ENCODE assay signal across 26 mouse cellular contexts in the genomic region with DNA sequence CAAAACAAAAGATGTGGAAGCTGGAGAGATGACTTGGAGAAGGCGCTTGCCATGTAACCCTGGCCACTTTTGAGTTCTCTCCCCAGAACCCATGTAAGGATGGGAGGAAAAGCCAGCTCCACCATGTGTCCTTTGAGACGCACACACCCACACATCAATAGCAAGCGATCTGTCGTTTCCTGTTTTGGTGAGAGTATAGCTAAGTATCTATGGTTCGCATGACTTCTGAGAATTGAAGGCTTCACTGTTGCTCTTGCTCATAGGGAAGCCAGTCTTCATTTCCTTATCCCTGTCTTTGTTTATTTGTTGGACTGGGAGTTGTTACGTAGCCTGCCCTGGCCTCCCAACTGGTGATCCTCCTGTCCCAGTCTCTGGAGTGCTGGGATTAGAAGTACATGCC. TPM values are rescaled to one million over a fixed set of nuclear protein-coding genes. Genes with fewer than 3 reads are reported as not detected.
DNase-seq lines count a peak whose midpoint lies in the region; ATAC-seq and TF ChIP-seq lines count a peak whose summit lies in the region.
"Had no signal": no experiment of that assay in that cellular context is flagged by ENCODE, and none has a peak within 500 bp of the region (broad histone marks: within the 10 kb centered on the region; RNA-seq: fewer than 3 reads in every experiment).

No protein-coding gene starts in this region.

- no peak for TF ChIP-seq EP300 in heart, adult 2 months (IDR thresholded peaks at IDR 0.05; ENCODE audit: insufficient read depth, low read depth, low read length)

- intact Hi-C loops in left cerebral cortex, postnatal 4 days (cut with DNase I), result no loop called here
- intact Hi-C loops in heart, adult 2 months (cut with DNase I), result no loop called here

- no peaks in the 10 kb centered on the region for H3K79me2 ChIP-seq in heart, adult 2 months (replicated peaks; ENCODE audit: control insufficient read depth, insufficient read depth, low read length)

- TF ChIP-seq POLR2A in heart, adult 2 months (IDR thresholded peaks at IDR 0.05; ENCODE audit: insufficient read depth, low read depth, low read length), result no peak

- H3K4me3 ChIP-seq in hindbrain, embryonic 13.5 days, result no peak overlapping the region
- H3K4me3 ChIP-seq in hindbrain, embryonic 14.5 days (replicated peaks; ENCODE audit: low read length), result no peak overlapping the region
- no peak overlapping the region for H3K4me3 ChIP-seq in heart, adult 2 months
- no peak overlapping the region for H3K4me3 ChIP-seq in heart, embryonic 10.5 days
- H3K4me3 ChIP-seq: embryonic facial prominence, embryonic 10.5 days; embryonic facial prominence, embryonic 13.5 days; erythroblast, embryonic 14.5 days; forebrain, embryonic 12.5 days; forebrain, embryonic 15.5 days; hindbrain, embryonic 12.5 days; intestine, embryonic 15.5 days had no signal

- no peaks in the 10 kb centered on the region for H3K4me1 ChIP-seq in hindbrain, embryonic 13.5 days (replicated peaks)
- H3K4me1 ChIP-seq in hindbrain, embryonic 14.5 days (replicated peaks; ENCODE audit: control insufficient read depth, insufficient read depth, low read length), result no peaks in the 10 kb centered on the region
- H3K4me1 ChIP-seq in heart, adult 2 months (ENCODE audit: control insufficient read depth, insufficient read depth, low read length), result no peaks in the 10 kb centered on the region
- no peaks in the 10 kb centered on the region for H3K4me1 ChIP-seq in heart, embryonic 10.5 days
- H3K4me1 ChIP-seq: embryonic facial prominence, embryonic 10.5 days; embryonic facial prominence, embryonic 13.5 days; forebrain, embryonic 12.5 days; forebrain, embryonic 15.5 days; hindbrain, embryonic 12.5 days; intestine, embryonic 15.5 days had no signal

- peaks cover 2% of the 10 kb centered on the region; the same call in 1 of the 2 replicates for H3K9me3 ChIP-seq in hindbrain, embryonic 13.5 days
- H3K9me3 ChIP-seq in hindbrain, embryonic 14.5 days (ENCODE audit: control insufficient read depth, low read length), result no peaks in the 10 kb centered on the region
- H3K9me3 ChIP-seq in heart, embryonic 10.5 days, result no peaks in the 10 kb centered on the region
- H3K9me3 ChIP-seq: embryonic facial prominence, embryonic 13.5 days; forebrain, embryonic 12.5 days; forebrain, embryonic 15.5 days; hindbrain, embryonic 12.5 days; intestine, embryonic 15.5 days had no signal

- peaks cover 89% of the 10 kb centered on the region for H3K36me3 ChIP-seq in hindbrain, embryonic 13.5 days
- peaks cover 95% of the 10 kb centered on the region for H3K36me3 ChIP-seq in hindbrain, embryonic 14.5 days (replicated peaks; ENCODE audit: control insufficient read depth, insufficient read depth)
- no peaks in the 10 kb centered on the region for H3K36me3 ChIP-seq in heart, adult 2 months (ENCODE audit: control insufficient read depth, insufficient read depth, low read length)
- H3K36me3 ChIP-seq in heart, embryonic 10.5 days, result peaks cover 94% of the 10 kb centered on the region

- H3K27ac ChIP-seq in hindbrain, embryonic 13.5 days, result no peak overlapping the region
- no peak overlapping the region for H3K27ac ChIP-seq in hindbrain, embryonic 14.5 days
- no peak overlapping the region for H3K27ac ChIP-seq in heart, adult 2 months
- no peak overlapping the region for H3K27ac ChIP-seq in heart, embryonic 10.5 days
- H3K27ac ChIP-seq: embryonic facial prominence, embryonic 10.5 days; embryonic facial prominence, embryonic 13.5 days; forebrain, embryonic 12.5 days; forebrain, embryonic 15.5 days; hindbrain, embryonic 12.5 days; hindbrain, postnatal 0 days; intestine, embryonic 15.5 days had no signal

- no peak for TF ChIP-seq CTCF in heart, adult 2 months (IDR thresholded peaks at IDR 0.05)

- 91% methylated on average over 6 of the region's 6 CpGs for WGBS in hindbrain, embryonic 13.5 days
- 98% methylated on average over 6 of the region's 6 CpGs for WGBS in hindbrain, embryonic 14.5 days
- WGBS in heart, adult 2 months, result 83% methylated on average over 6 of the region's 6 CpGs
- 97% methylated on average over 6 of the region's 6 CpGs for WGBS in heart, embryonic 10.5 days

- H3K9ac ChIP-seq in hindbrain, embryonic 13.5 days, result 0 out of 2 replicates have a peak overlapping the region, but pooled peaks have one; percentile 8
- no peak overlapping the region for H3K9ac ChIP-seq in hindbrain, embryonic 14.5 days
- H3K9ac ChIP-seq in heart, adult 2 months (ENCODE audit: low read depth, low read length), result no peak overlapping the region
- H3K9ac ChIP-seq: embryonic facial prominence, embryonic 13.5 days; forebrain, embryonic 12.5 days; forebrain, embryonic 15.5 days; hindbrain, embryonic 12.5 days; intestine, embryonic 15.5 days had no signal

- no peak for ATAC-seq in hindbrain, embryonic 13.5 days (ENCODE audit: low FRiP score)
- ATAC-seq in hindbrain, embryonic 14.5 days (ENCODE audit: low FRiP score), result no peak
- peak; percentile 85 for ATAC-seq in inflammation-experienced regulatory T-cells, adult 6 months
- ATAC-seq: forebrain, embryonic 15.5 days; hindbrain, postnatal 0 days; intestine, embryonic 15.5 days; Patski had no signal

- DNase-seq in hindbrain, embryonic 14.5 days (ENCODE audit: low spot score), result no peak
- peak; percentile 58 for DNase-seq in CD4-positive helper T cell, adult 2 months (ENCODE audit: low read depth, low spot score)
- peak; percentile 39 for DNase-seq in T-cell, adult 2 months (ENCODE audit: low spot score)
- DNase-seq in left cerebral cortex, postnatal 4 days, result no peak
- no peak for DNase-seq in heart, adult 2 months
- no peak for DNase-seq in heart, embryonic 10.5 days (ENCODE audit: low spot score)
- DNase-seq: adrenal gland, adult 8-10 months; adrenal gland, postnatal 25 days; cerebellum, adult 11-12 months; cerebellum, adult 8-10 months; cerebellum, postnatal 10 days; cerebellum, postnatal 36 days; gastrocnemius, postnatal 25 days; heart, adult 18-20 months had no signal

- H3K4me2 ChIP-seq in hindbrain, embryonic 13.5 days, result no peak overlapping the region
- no peak overlapping the region for H3K4me2 ChIP-seq in hindbrain, embryonic 14.5 days (replicated peaks)
- H3K4me2 ChIP-seq: embryonic facial prominence, embryonic 13.5 days; forebrain, embryonic 12.5 days; forebrain, embryonic 15.5 days; heart, embryonic 11.5 days; hindbrain, embryonic 12.5 days; intestine, embryonic 15.5 days had no signal

- H3K27me3 ChIP-seq in hindbrain, embryonic 13.5 days, result no peaks in the 10 kb centered on the region
- H3K27me3 ChIP-seq in hindbrain, embryonic 14.5 days (ENCODE audit: control insufficient read depth, insufficient read depth, low read length), result no peaks in the 10 kb centered on the region
- no peaks in the 10 kb centered on the region for H3K27me3 ChIP-seq in heart, adult 2 months (ENCODE audit: control insufficient read depth, insufficient read depth, low read length)
- H3K27me3 ChIP-seq in heart, embryonic 10.5 days (ENCODE audit: insufficient read depth, poor library complexity, severe bottlenecking), result no peaks in the 10 kb centered on the region
- H3K27me3 ChIP-seq: embryonic facial prominence, embryonic 13.5 days; forebrain, embryonic 12.5 days; forebrain, embryonic 15.5 days; hindbrain, embryonic 12.5 days; intestine, embryonic 15.5 days; Patski had no signal

RNA-seq across cellular contexts. Expression of a gene that starts 20.2 kb away (rescaled TPM):
- 67.5 and 70.8 TPM in 2 replicates for polyA plus RNA-seq in hindbrain, embryonic 13.5 days (2015; fragmentation: Nextera tagmentation; extraction: Ambion mirVana)
- 96.0 and 101 TPM in 2 replicates for polyA plus RNA-seq in hindbrain, embryonic 14.5 days (2014; fragmentation: Nextera tagmentation; extraction: Ambion mirVana)
- 10 to 100 TPM in 2 of 3 experiments, 1 to 10 TPM in 1; 9.8 to 15.8 (median 15.6) TPM for polyA plus RNA-seq in inflammation-experienced regulatory T-cells, adult 6 months (2017; shearing (Covaris generic))
- total RNA-seq in left cerebral cortex, postnatal 4 days (2021), result 100 to 1,000 TPM; 101 TPM
- 10 to 100 TPM; 39.4 to 42.2 TPM for total RNA-seq in heart, adult 2 months (2021)
- polyA plus RNA-seq in heart, adult 2 months (2012; rRNA removed), result 22.1 and 52.1 TPM in 2 replicates
- 61.1 and 61.3 TPM in 2 replicates for polyA plus RNA-seq in heart, embryonic 10.5 days (2016; fragmentation: Nextera tagmentation; extraction: Ambion mirVana)

RNA-seq across cellular contexts. Expression of a gene that starts 37.9 kb away (rescaled TPM):
- polyA plus RNA-seq in hindbrain, embryonic 13.5 days (2015; fragmentation: Nextera tagmentation; extraction: Ambion mirVana), result 29.6 and 30.6 TPM in 2 replicates
- 24.8 and 25.6 TPM in 2 replicates for polyA plus RNA-seq in hindbrain, embryonic 14.5 days (2014; fragmentation: Nextera tagmentation; extraction: Ambion mirVana)
- 10 to 100 TPM; 62.3 to 67.3 (median 64.0) TPM for polyA plus RNA-seq in inflammation-experienced regulatory T-cells, adult 6 months (2017; shearing (Covaris generic))
- total RNA-seq in left cerebral cortex, postnatal 4 days (2021), result 10 to 100 TPM; 49.7 to 50.2 TPM
- 10 to 100 TPM; 20.8 to 21.1 TPM for total RNA-seq in heart, adult 2 months (2021)
- polyA plus RNA-seq in heart, adult 2 months (2012; rRNA removed), result 7.9 and 14.8 TPM in 2 replicates
- 26.8 and 36.4 TPM in 2 replicates for polyA plus RNA-seq in heart, embryonic 10.5 days (2016; fragmentation: Nextera tagmentation; extraction: Ambion mirVana)

RNA-seq across cellular contexts. Expression of a gene that starts 41.7 kb away (rescaled TPM):
- polyA plus RNA-seq in hindbrain, embryonic 13.5 days (2015; fragmentation: Nextera tagmentation; extraction: Ambion mirVana), result 141 and 142 TPM in 2 replicates
- 144 and 145 TPM in 2 replicates for polyA plus RNA-seq in hindbrain, embryonic 14.5 days (2014; fragmentation: Nextera tagmentation; extraction: Ambion mirVana)
- 10 to 100 TPM; 22.4 to 29.0 (median 26.0) TPM for polyA plus RNA-seq in inflammation-experienced regulatory T-cells, adult 6 months (2017; shearing (Covaris generic))
- 10 to 100 TPM; 58.7 to 59.5 TPM for total RNA-seq in left cerebral cortex, postnatal 4 days (2021)
- total RNA-seq in heart, adult 2 months (2021), result 10 to 100 TPM; 39.4 to 47.1 TPM
- 29.1 and 37.5 TPM in 2 replicates for polyA plus RNA-seq in heart, adult 2 months (2012; rRNA removed)
- polyA plus RNA-seq in heart, embryonic 10.5 days (2016; fragmentation: Nextera tagmentation; extraction: Ambion mirVana), result 61.3 and 69.5 TPM in 2 replicates

RNA-seq across cellular contexts. Expression of a gene that starts 49.9 kb away (rescaled TPM):
- 101 and 105 TPM in 2 replicates for polyA plus RNA-seq in hindbrain, embryonic 13.5 days (2015; fragmentation: Nextera tagmentation; extraction: Ambion mirVana)
- polyA plus RNA-seq in hindbrain, embryonic 14.5 days (2014; fragmentation: Nextera tagmentation; extraction: Ambion mirVana), result 105 and 107 TPM in 2 replicates
- 10 to 100 TPM; 28.6 to 51.1 (median 40.0) TPM for polyA plus RNA-seq in inflammation-experienced regulatory T-cells, adult 6 months (2017; shearing (Covaris generic))
- 10 to 100 TPM; 60.3 to 62.0 TPM for total RNA-seq in left cerebral cortex, postnatal 4 days (2021)
- 10 to 100 TPM; 10.4 to 10.9 TPM for total RNA-seq in heart, adult 2 months (2021)
- 11.7 and 14.9 TPM in 2 replicates for polyA plus RNA-seq in heart, adult 2 months (2012; rRNA removed)
- polyA plus RNA-seq in heart, embryonic 10.5 days (2016; fragmentation: Nextera tagmentation; extraction: Ambion mirVana), result 31.3 and 41.8 TPM in 2 replicates

RNA-seq across cellular contexts. Expression of a gene that starts 54.5 kb away (rescaled TPM):
- polyA plus RNA-seq in hindbrain, embryonic 13.5 days (2015; fragmentation: Nextera tagmentation; extraction: Ambion mirVana), result 23.3 and 26.0 TPM in 2 replicates
- polyA plus RNA-seq in hindbrain, embryonic 14.5 days (2014; fragmentation: Nextera tagmentation; extraction: Ambion mirVana), result 23.6 and 25.3 TPM in 2 replicates
- 10 to 100 TPM in 2 of 3 experiments, 1 to 10 TPM in 1; 1.4 to 21.8 (median 11.3) TPM for polyA plus RNA-seq in inflammation-experienced regulatory T-cells, adult 6 months (2017; shearing (Covaris generic))
- total RNA-seq in left cerebral cortex, postnatal 4 days (2021), result 10 to 100 TPM; 20.6 to 25.4 TPM
- 10 to 100 TPM; 46.7 to 47.6 TPM for total RNA-seq in heart, adult 2 months (2021)
- 34.0 and 34.6 TPM in 2 replicates for polyA plus RNA-seq in heart, adult 2 months (2012; rRNA removed)
- 52.3 and 54.2 TPM in 2 replicates for polyA plus RNA-seq in heart, embryonic 10.5 days (2016; fragmentation: Nextera tagmentation; extraction: Ambion mirVana)

Comparison
In these comparisons a context has a peak if more than half of its experiments do, and no peak if none do; other contexts are left out.
1. DNase-seq: peak in CD4-positive helper T cell, adult 2 months (single experiment) and T-cell, adult 2 months (single experiment); none in hindbrain, embryonic 14.5 days (single experiment), left cerebral cortex, postnatal 4 days (single experiment), heart, adult 2 months (0 of 2) and heart, embryonic 10.5 days (single experiment).